Mouse (Mus musculus) limb, embryonic 14.5 days (tissue): ENCODE data around the gene Acvr1b. TPM values are rescaled to one million over a fixed set of nuclear protein-coding genes. Genes with fewer than 3 reads are reported as not detected.

Experiments
- ATAC-seq: fragments of 200-750 bp; cut with Nextera tagmentation; 2 replicates; pipeline ENCODE4 v1.8.0; 2017; ENCODE audit warnings: low read depth, moderate number of reproducible peaks, moderate TSS enrichment; ENCODE audit not compliant: low FRiP score
- DNase-seq: peaks from one replicate; pipeline ENCODE4 v3.0.0-alpha.2; 2015; ENCODE audit warnings: low spot score
- H3K27ac ChIP-seq: fragments of 300-500 bp; sonication (generic); replicated peaks from 2 replicates; pipeline ENCODE4 v1.5.1; 2014; ENCODE audit warnings: low read depth, mild to moderate bottlenecking, low read length, moderate library complexity, mixed read lengths
- H3K27me3 ChIP-seq: fragments of 300-500 bp; sonication (generic); 2 replicates; pipeline ENCODE4 v1.6.1; 2014; ENCODE audit warnings: low read length, mixed read lengths; ENCODE audit not compliant: control insufficient read depth, insufficient read depth
- H3K36me3 ChIP-seq: fragments of 300-500 bp; sonication (generic); 2 replicates; pipeline ENCODE4 v1.6.1; 2014; ENCODE audit warnings: mild to moderate bottlenecking, low read length, moderate library complexity, mixed read lengths; ENCODE audit not compliant: control insufficient read depth, insufficient read depth
- H3K4me1 ChIP-seq: fragments of 300-500 bp; sonication (generic); 2 replicates; pipeline ENCODE4 v1.6.1; 2014; ENCODE audit warnings: antibody characterized with exemption, low read length, mixed read lengths; ENCODE audit not compliant: control insufficient read depth, insufficient read depth
- H3K4me2 ChIP-seq: fragments of 300-500 bp; sonication (generic); replicated peaks from 2 replicates; pipeline ENCODE4 v1.6.1; 2014; ENCODE audit warnings: low read depth, mild to moderate bottlenecking, low read length, moderate library complexity; ENCODE audit not compliant: severe bottlenecking
- H3K4me3 ChIP-seq: fragments of 300-500 bp; sonication (generic); replicated peaks from 2 replicates; pipeline ENCODE4 v1.5.1; 2014; ENCODE audit warnings: low read length
- H3K9ac ChIP-seq: fragments of 300-500 bp; sonication (generic); 2 replicates; pipeline ENCODE4 v1.6.1; 2014; ENCODE audit warnings: mild to moderate bottlenecking, low read depth, low read length, moderate library complexity; ENCODE audit not compliant: severe bottlenecking
- H3K9me3 ChIP-seq: fragments of 300-500 bp; sonication (generic); 2 replicates; pipeline ENCODE4 v1.6.1; 2016; ENCODE audit warnings: low read length; ENCODE audit not compliant: control insufficient read depth
- POLR2A ChIP-seq: fragments of 200-500 bp; IDR thresholded peaks from 2 replicates; pipeline ENCODE4 v1.8.0; 2012; ENCODE audit warnings: inconsistent platforms, mild to moderate bottlenecking, moderate library complexity, borderline replicate concordance; ENCODE audit not compliant: insufficient read depth, insufficient read length; ENCODE audit errors: extremely low read depth
- WGBS: fragments of 180-500 bp; shearing (Covaris S2); extraction: QIAGEN DNeasy Blood & Tissue Kit; methylation state at CpG from one replicate; pipeline ENCODE4 v1.1.7; 2014; 5-methylcytosine and 5-hydroxymethylcytosine counted together
- polyA plus RNA-seq, 2 experiments: library from polyadenylated mRNA; depleted of rRNA in 1 of 2; stranded (reverse) in 1 of 2; unstranded in 1 of 2; fragments of >200 nt; fragmentation: Nextera tagmentation in 1 of 2; extraction: Ambion mirVana in 1 of 2; gene quantifications; 2 replicates each; pipeline versions ENCODE4 v1.2.1 to v1.2.3; 2012 to 2014

The Acvr1b gene
- polyA plus RNA-seq, 2 experiments: 12.3 to 27.2 TPM

DNA sequence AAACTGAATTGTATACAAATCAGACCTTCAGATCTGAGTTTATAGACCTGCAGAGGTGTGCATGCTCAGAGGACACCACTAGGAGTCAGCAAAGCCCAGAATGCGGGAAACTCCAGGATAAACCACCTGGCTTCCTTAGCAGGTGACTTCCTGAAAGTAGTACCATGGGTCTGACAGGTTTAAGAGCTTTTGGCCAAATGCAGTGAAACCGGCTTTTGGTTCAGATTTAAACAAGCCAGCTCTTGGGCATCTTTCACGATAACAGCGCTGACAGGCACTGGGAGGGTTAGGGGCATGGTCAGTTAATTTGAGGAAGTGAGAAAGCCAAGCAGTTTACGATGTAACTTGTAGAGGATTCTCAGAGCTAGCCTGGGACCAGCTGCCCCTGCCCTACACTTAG, 14.0 kb downstream of the Acvr1b start:
- Histone ChIP-seq H3K4me1 (peaks cover 14% of the 10 kb centered on the region), H3K4me3 (no peak overlapping the region), H3K9ac (no peak overlapping the region), H3K4me2 (no peak overlapping the region), H3K27ac (no peak overlapping the region), H3K36me3 (peaks cover 5% of the 10 kb centered on the region; the same call in 1 of the 2 replicates), H3K27me3 (no peaks in the 10 kb centered on the region), H3K9me3 (0 out of 2 replicates have a peak, but pooled peaks cover 2% of the 10 kb centered on the region)
- no peak for ATAC-seq
- DNase-seq: no peak
- WGBS: 58% methylated on average over 5 of the region's 5 CpGs
- no peak for TF ChIP-seq POLR2A

DNA sequence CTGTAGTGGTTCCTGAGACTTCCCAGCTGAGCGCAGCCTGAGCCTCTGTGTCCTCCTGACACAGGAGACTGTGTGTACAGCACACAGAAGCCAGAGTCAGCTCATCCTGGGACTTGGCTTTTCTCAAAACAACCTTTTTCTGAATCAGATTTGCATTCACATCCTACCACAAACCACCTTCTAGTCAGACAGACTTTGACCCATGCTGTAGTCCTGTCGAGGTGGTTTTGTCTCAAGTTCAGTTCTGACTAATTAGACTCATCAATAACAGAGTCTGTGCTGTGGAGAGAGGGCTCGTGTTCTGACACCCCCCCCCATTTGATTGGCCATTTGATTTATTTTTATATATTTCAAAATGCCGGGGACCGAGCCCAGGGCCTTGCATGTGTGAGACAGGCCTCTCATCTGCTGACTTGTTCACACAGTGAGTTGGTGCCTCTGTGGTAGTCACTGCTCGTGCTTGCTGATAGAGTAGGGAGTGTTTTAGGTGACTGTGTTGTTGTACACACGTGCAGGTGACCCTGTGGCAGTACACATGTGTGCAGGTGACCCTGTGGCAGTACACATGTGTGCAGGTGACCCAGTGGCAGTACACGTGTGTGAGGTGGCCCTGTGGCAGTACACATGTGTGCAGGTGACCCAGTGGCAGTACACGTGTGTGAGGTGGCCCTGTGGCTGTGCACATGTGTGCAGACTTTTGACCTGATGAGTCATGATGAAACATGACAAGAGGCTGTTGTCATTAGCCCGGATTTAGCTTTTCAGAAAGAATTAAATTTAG, 16.3 kb downstream of the Acvr1b start:
- WGBS: 78% methylated on average over 10 of the region's 10 CpGs

DNA sequence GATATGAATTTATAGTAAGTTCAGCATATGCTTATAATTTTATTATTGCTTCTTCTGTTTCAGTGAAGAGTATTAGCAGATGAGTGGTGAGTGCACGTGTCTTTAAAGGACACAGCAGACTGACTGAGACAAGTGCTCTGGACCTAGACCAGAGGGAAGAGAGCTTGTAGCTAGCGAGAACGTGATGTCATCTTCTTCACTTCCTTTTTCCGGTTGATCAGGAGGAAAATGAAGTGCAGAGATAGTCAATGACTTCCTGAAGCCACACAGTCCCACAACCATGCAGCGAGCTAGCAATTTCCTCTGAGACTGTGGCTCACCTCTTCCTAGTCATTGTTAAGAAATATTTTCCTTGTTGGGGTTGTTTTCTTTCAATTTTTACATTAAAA, 16.9 kb downstream of the Acvr1b start:
- WGBS: 77% methylated on average over 5 of the region's 5 CpGs
- no peak overlapping the region for H3K27ac ChIP-seq
- H3K27me3 ChIP-seq: no peaks in the 10 kb centered on the region
- no peak overlapping the region for H3K4me2 ChIP-seq
- H3K4me3 ChIP-seq: no peak overlapping the region
- peaks cover 21% of the 10 kb centered on the region for H3K36me3 ChIP-seq
- ATAC-seq: no peak
- no peak for TF ChIP-seq POLR2A
- peaks cover 6% of the 10 kb centered on the region; the same call in 1 of the 2 replicates for H3K4me1 ChIP-seq
- no peaks in the 10 kb centered on the region for H3K9me3 ChIP-seq
- DNase-seq: no peak
- H3K9ac ChIP-seq: no peak overlapping the region

More for the DNA sequence above, 16.3 kb downstream of the Acvr1b start:
- no peak overlapping the region for H3K9ac ChIP-seq
- H3K4me3 ChIP-seq: no peak overlapping the region
- H3K9me3 ChIP-seq: 0 out of 2 replicates have a peak, but pooled peaks cover 2% of the 10 kb centered on the region
- DNase-seq (no peak), ATAC-seq (no peak)
- H3K27ac ChIP-seq: no peak overlapping the region
- no peaks in the 10 kb centered on the region for H3K27me3 ChIP-seq
- no peak overlapping the region for H3K4me2 ChIP-seq
- peaks cover 6% of the 10 kb centered on the region; the same call in 1 of the 2 replicates for H3K4me1 ChIP-seq
- peaks cover 19% of the 10 kb centered on the region for H3K36me3 ChIP-seq
- TF ChIP-seq POLR2A: no peak

DNA sequence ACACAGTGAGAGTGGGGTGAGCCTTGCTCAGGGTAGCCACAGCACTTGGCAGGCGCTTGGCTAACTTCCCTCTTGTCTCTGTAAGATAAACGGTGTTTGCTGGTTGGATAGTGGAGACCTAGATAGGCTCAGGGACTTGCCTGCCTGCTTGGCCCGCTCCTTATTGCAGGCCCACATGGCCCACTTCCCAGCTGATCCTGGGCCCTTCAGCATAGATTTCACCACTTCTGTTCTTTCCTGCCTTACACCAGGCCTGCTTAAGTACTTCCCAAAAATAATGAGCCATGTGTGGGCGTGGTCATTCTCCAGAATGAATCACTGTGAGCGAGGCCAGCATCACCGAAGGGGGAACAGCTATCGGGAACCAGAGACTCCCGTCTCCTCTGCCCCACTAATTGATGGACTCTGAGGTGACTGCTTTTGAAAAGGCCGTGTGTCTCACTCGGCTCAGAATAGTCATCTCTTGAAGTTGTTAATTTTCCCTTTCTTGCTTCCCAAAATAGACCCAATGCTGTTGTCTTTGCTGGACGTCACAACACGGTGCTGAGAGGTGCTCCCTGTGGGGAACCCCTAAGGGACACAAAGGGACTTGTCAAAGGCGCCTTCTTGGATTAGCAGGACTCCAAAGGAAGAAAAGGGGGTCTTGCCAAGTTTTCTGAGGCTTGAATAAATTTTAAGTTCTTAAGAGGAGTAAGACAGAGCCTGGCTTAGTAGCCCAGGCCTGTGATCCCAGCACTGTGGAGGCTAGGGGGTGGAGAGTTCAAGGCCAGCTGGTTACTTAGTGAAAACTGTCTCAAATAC, 17.8 kb downstream of the Acvr1b start:
- no peak overlapping the region for H3K4me3 ChIP-seq
- TF ChIP-seq POLR2A: no peak
- no peak overlapping the region for H3K4me2 ChIP-seq
- ATAC-seq (peak; percentile 60; the same call in 1 of the 2 replicates), DNase-seq (no peak)
- H3K27ac ChIP-seq: no peak overlapping the region
- H3K4me1 ChIP-seq: peaks cover 6% of the 10 kb centered on the region; the same call in 1 of the 2 replicates
- no peaks in the 10 kb centered on the region for H3K27me3 ChIP-seq
- H3K9ac ChIP-seq: no peak overlapping the region
- WGBS: 46% methylated on average over 13 of the region's 13 CpGs
- H3K9me3 ChIP-seq: no peaks in the 10 kb centered on the region
- H3K36me3 ChIP-seq: peaks cover 29% of the 10 kb centered on the region

DNA sequence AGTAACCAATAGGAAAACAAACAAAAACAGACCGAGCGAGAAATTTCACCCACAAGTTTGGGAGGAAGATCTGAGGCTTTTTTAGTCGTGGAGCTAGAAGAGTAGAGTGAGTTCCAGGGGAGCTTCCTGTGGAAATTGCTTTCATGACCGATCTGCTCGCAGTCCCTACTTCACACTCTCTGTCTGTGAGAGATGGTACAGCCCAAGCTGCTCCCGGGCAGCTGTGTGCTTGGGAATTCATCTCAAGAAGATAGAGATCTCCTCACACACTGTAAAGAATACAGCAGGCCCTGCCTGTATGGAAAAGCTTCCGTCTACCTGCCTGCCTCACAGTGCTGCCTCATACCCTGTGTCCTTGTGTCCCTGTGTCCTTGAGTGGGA, 18.4 kb downstream of the Acvr1b start:
- WGBS: 66% methylated on average over 7 of the region's 7 CpGs
- TF ChIP-seq POLR2A: no peak

More for the DNA sequence above, 18.4 kb downstream of the Acvr1b start:
- Histone ChIP-seq H3K27ac (no peak overlapping the region), H3K4me3 (no peak overlapping the region), H3K27me3 (no peaks in the 10 kb centered on the region), H3K9me3 (no peaks in the 10 kb centered on the region), H3K9ac (no peak overlapping the region), H3K4me2 (no peak overlapping the region), H3K36me3 (peaks cover 35% of the 10 kb centered on the region), H3K4me1 (peaks cover 6% of the 10 kb centered on the region; the same call in 1 of the 2 replicates)
- DNase-seq: no peak
- ATAC-seq: no peak
